ENCODE assay signal across 11 mouse cellular contexts in genomic region chr8:123043941-123044340, GRCm38 (mm10). TPM values are rescaled to one million over a fixed set of nuclear protein-coding genes. Genes with fewer than 3 reads are reported as not detected.
DNase-seq lines count a peak whose midpoint lies in the region; ATAC-seq and TF ChIP-seq lines count a peak whose summit lies in the region.
"Had no signal": no experiment of that assay in that cellular context is flagged by ENCODE, and none has a peak within 500 bp of the region (broad histone marks: within the 10 kb centered on the region; RNA-seq: fewer than 3 reads in every experiment).

No protein-coding gene starts in this region.

- dilution Hi-C loops in CH12.LX (cut with MboI; ENCODE audit: extremely low pct_ligation_motif_present, extremely low pct_unique_long_range_greater_than_20kb, low sequenced_read_pairs) = no loop called here

- no peak for TF ChIP-seq POLR2A in CH12.LX (IDR thresholded peaks at IDR 0.05; ENCODE audit: low read depth, low read length)

- peaks cover 35% of the 10 kb centered on the region for H3K4me1 ChIP-seq in heart, embryonic 13.5 days
- peaks cover 3 to 24% of the 10 kb centered on the region in 2 experiments for H3K4me1 ChIP-seq in CH12.LX (ENCODE audit: control insufficient read depth in 1 of 2, insufficient read depth in 2 of 2)
- peaks cover 30% of the 10 kb centered on the region for H3K4me1 ChIP-seq in embryonic facial prominence, embryonic 12.5 days

- DNase-seq in heart, postnatal 36 days = no peak
- DNase-seq in CH12.LX (ENCODE audit: extremely low read depth) = no peak
- DNase-seq in lung, postnatal 36 days = peak; percentile 62
- DNase-seq in thymus, postnatal 0 days (ENCODE audit: low spot score) = no peak
- DNase-seq in left cerebral cortex, postnatal 36 days (ENCODE audit: low spot score in 2 of 2) = no peak
- DNase-seq in spleen, postnatal 36 days (ENCODE audit: low spot score in 2 of 2) = no peak
- DNase-seq: heart, postnatal 14 days; midbrain, embryonic 14.5 days had no signal

- no peak for TF ChIP-seq RAD21 in CH12.LX (IDR thresholded peaks at IDR 0.05; ENCODE audit: low read depth, low read length)

- TF ChIP-seq EP300 in CH12.LX (IDR thresholded peaks at IDR 0.05; ENCODE audit: low read length) = peak; percentile 37; the same call in 1 of the 2 replicates

- no peak overlapping the region for H3K9ac ChIP-seq in heart, embryonic 13.5 days
- no peak overlapping the region; the same call in 1 of the 2 replicates for H3K9ac ChIP-seq in CH12.LX (ENCODE audit: insufficient read depth, low read depth)
- peak overlapping the region; percentile 80; the same call in 1 of the 2 replicates for H3K9ac ChIP-seq in embryonic facial prominence, embryonic 12.5 days

- no peaks in the 10 kb centered on the region for H3K27me3 ChIP-seq in heart, embryonic 13.5 days (replicated peaks)
- H3K27me3 ChIP-seq in CH12.LX (replicated peaks) = no peaks in the 10 kb centered on the region
- H3K27me3 ChIP-seq in embryonic facial prominence, embryonic 12.5 days = no peaks in the 10 kb centered on the region

- H3K9me3 ChIP-seq in heart, embryonic 13.5 days = no peaks in the 10 kb centered on the region
- no peaks in the 10 kb centered on the region for H3K9me3 ChIP-seq in CH12.LX (replicated peaks; ENCODE audit: low read length)
- no peaks in the 10 kb centered on the region for H3K9me3 ChIP-seq in embryonic facial prominence, embryonic 12.5 days

- no peak overlapping the region for H3K4me3 ChIP-seq in heart, embryonic 13.5 days
- no peak overlapping the region for H3K4me3 ChIP-seq in CH12.LX (replicated peaks in 1 of 3; ENCODE audit: low read depth in 2 of 3, low read length in 2 of 3, poor library complexity in 1 of 3)
- H3K4me3 ChIP-seq in embryonic facial prominence, embryonic 12.5 days = no peak overlapping the region

- TF ChIP-seq CTCF in CH12.LX (conservative IDR thresholded peaks at IDR 0.05 in 1 of 2, IDR thresholded peaks at IDR 0.05 in 1 of 2; ENCODE audit: low read depth in 2 of 2, low read length in 2 of 2) = no peak

- in situ Hi-C loops in CH12.LX (cut with MboI; ENCODE audit: low pct_ligation_motif_present, low pct_unique_long_range_greater_than_20kb, low sequenced_read_pairs) = no loop called here

- 0 out of 2 replicates have a peak, but pooled peaks cover 8% of the 10 kb centered on the region for H3K36me3 ChIP-seq in heart, embryonic 13.5 days
- peaks cover 4 to 18% of the 10 kb centered on the region in 2 experiments for H3K36me3 ChIP-seq in CH12.LX (replicated peaks in 1 of 2; ENCODE audit: control insufficient read depth in 1 of 2, insufficient read depth in 1 of 2, low read length in 1 of 2)
- no peaks in the 10 kb centered on the region for H3K36me3 ChIP-seq in embryonic facial prominence, embryonic 12.5 days

- intact Hi-C loops in heart, postnatal 36 days (cut with DNase I) = loop anchor here (2.0 kb wide), 1 partner anchor 21 kb away; no protein-coding TSS in a partner anchor
- intact Hi-C loops in left cerebral cortex, postnatal 36 days (cut with DNase I) = loop anchor here (5.0 kb wide), 1 partner anchor 42 kb away; no protein-coding TSS in a partner anchor

- H3K4me2 ChIP-seq in heart, embryonic 13.5 days = peak overlapping the region; percentile 91
- H3K4me2 ChIP-seq in CH12.LX (ENCODE audit: insufficient read depth, low read depth, poor library complexity, severe bottlenecking) = no peak overlapping the region
- H3K4me2 ChIP-seq in embryonic facial prominence, embryonic 12.5 days (replicated peaks) = no peak overlapping the region

- H3K27ac ChIP-seq in heart, embryonic 13.5 days (replicated peaks) = no peak overlapping the region
- no peak overlapping the region for H3K27ac ChIP-seq in CH12.LX (ENCODE audit: insufficient read depth, low read depth)
- H3K27ac ChIP-seq in embryonic facial prominence, embryonic 12.5 days = no peak overlapping the region

- 79% methylated on average over 3 of the region's 3 CpGs for WGBS in heart, embryonic 13.5 days
- 87% methylated on average over 3 of the region's 3 CpGs for WGBS in embryonic facial prominence, embryonic 12.5 days

- peaks cover 45% of the 10 kb centered on the region for H3K79me2 ChIP-seq in CH12.LX (replicated peaks; ENCODE audit: control insufficient read depth, extremely low read depth, insufficient read depth, poor library complexity, severe bottlenecking)

- no peak for ATAC-seq in heart, embryonic 13.5 days (ENCODE audit: extremely low read depth, insufficient number of reproducible peaks, low FRiP score, low TSS enrichment)
- ATAC-seq in embryonic facial prominence, embryonic 12.5 days (ENCODE audit: insufficient number of reproducible peaks, insufficient read depth, low FRiP score, low TSS enrichment) = no peak
- ATAC-seq: CD4-positive, CD25-positive, alpha-beta regulatory T cell, adult 4 months had no signal

TF ChIP-seq in CH12.LX, 34 proteins besides CTCF, POLR2A, EP300 and RAD21:
- no peak for TF ChIP-seq ZNF384 (IDR thresholded peaks at IDR 0.05; ENCODE audit: low read depth, low read length)
- no peak for TF ChIP-seq ZKSCAN1 (IDR thresholded peaks at IDR 0.05; ENCODE audit: borderline replicate concordance, low read depth, low read length)
- no peak for TF ChIP-seq CHD2 (IDR thresholded peaks at IDR 0.05; ENCODE audit: low read length)
- TF ChIP-seq NELFE (IDR thresholded peaks at IDR 0.05; ENCODE audit: low read depth, low read length) = no peak
- no peak for TF ChIP-seq MYC (IDR thresholded peaks at IDR 0.05; ENCODE audit: low read depth, low read length)
- no peak for TF ChIP-seq HCFC1 (IDR thresholded peaks at IDR 0.05; ENCODE audit: low read depth, low read length)
- no peak for TF ChIP-seq JUN (IDR thresholded peaks at IDR 0.05; ENCODE audit: insufficient read depth, low read depth, low read length)
- TF ChIP-seq MEF2A (IDR thresholded peaks at IDR 0.05; ENCODE audit: borderline replicate concordance, low read depth, low read length) = no peak
- TF ChIP-seq ETS1 (conservative IDR thresholded peaks at IDR 0.05; ENCODE audit: low read depth, low read length) = no peak
- TF ChIP-seq GABPA (IDR thresholded peaks at IDR 0.05; ENCODE audit: insufficient replicate concordance, low read depth, low read length) = no peak
- TF ChIP-seq MAFK (IDR thresholded peaks at IDR 0.05; ENCODE audit: insufficient replicate concordance, low read length) = no peak
- TF ChIP-seq MAZ (IDR thresholded peaks at IDR 0.05; ENCODE audit: low read depth, low read length) = no peak
- no peak for TF ChIP-seq PAX5 (IDR thresholded peaks at IDR 0.05; ENCODE audit: low read length)

RNA-seq across cellular contexts. Expression of gene Ankrd11, which starts 1.9 kb away (rescaled TPM):
- polyA plus RNA-seq in heart, embryonic 13.5 days (2015; fragmentation: Nextera tagmentation; extraction: Ambion mirVana) = 18.8 and 20.3 TPM in 2 replicates
- total RNA-seq in heart, postnatal 36 days (2021) = 10 to 100 TPM; 69.0 to 80.5 TPM
- total RNA-seq in CH12.LX (2012; rRNA removed) = 51.1 and 60.7 TPM in 2 replicates
- 37.4 and 37.7 TPM in 2 replicates for total RNA-seq in CH12.LX (2014; rRNA removed)
- 74.1 and 74.9 TPM in 2 replicates for polyA plus RNA-seq in CH12.LX (2012; ENCODE audit: insufficient read length, low read depth)
- polyA plus RNA-seq in embryonic facial prominence, embryonic 12.5 days (2016; fragmentation: Nextera tagmentation; extraction: Ambion mirVana) = 73.1 and 102 TPM in 2 replicates
- polyA plus RNA-seq in thymus, postnatal 0 days (2015; fragmentation: Nextera tagmentation; extraction: Ambion mirVana) = 51.4 and 78.6 TPM in 2 replicates
- 100 to 1,000 TPM; 145 to 177 TPM for total RNA-seq in left cerebral cortex, postnatal 36 days (2021)

RNA-seq across cellular contexts. Expression of gene Spg7, which starts 18.8 kb away (rescaled TPM):
- polyA plus RNA-seq in heart, embryonic 13.5 days (2015; fragmentation: Nextera tagmentation; extraction: Ambion mirVana) = 62.2 and 62.7 TPM in 2 replicates
- total RNA-seq in heart, postnatal 36 days (2021) = 10 to 100 TPM; 79.7 to 87.7 TPM
- total RNA-seq in CH12.LX (2012; rRNA removed) = 32.8 and 35.2 TPM in 2 replicates
- 20.8 and 21.2 TPM in 2 replicates for total RNA-seq in CH12.LX (2014; rRNA removed)
- polyA plus RNA-seq in CH12.LX (2012; ENCODE audit: insufficient read length, low read depth) = 26.1 and 35.8 TPM in 2 replicates
- polyA plus RNA-seq in embryonic facial prominence, embryonic 12.5 days (2016; fragmentation: Nextera tagmentation; extraction: Ambion mirVana) = 55.5 and 58.2 TPM in 2 replicates
- 48.2 and 49.5 TPM in 2 replicates for polyA plus RNA-seq in thymus, postnatal 0 days (2015; fragmentation: Nextera tagmentation; extraction: Ambion mirVana)
- 10 to 100 TPM; 58.2 to 62.2 TPM for total RNA-seq in left cerebral cortex, postnatal 36 days (2021)

RNA-seq across cellular contexts. Expression of gene Rpl13, which starts 58.2 kb away (rescaled TPM):
- 938 and 957 TPM in 2 replicates for polyA plus RNA-seq in heart, embryonic 13.5 days (2015; fragmentation: Nextera tagmentation; extraction: Ambion mirVana)
- 100 to 1,000 TPM; 409 to 436 TPM for total RNA-seq in heart, postnatal 36 days (2021)
- total RNA-seq in CH12.LX (2012; rRNA removed) (3,361 and 3,721 TPM in 2 replicates), CH12.LX (2014; rRNA removed) (2,646 and 2,709 TPM in 2 replicates)
- 973 and 1,610 TPM in 2 replicates for polyA plus RNA-seq in CH12.LX (2012; ENCODE audit: insufficient read length, low read depth)
- 1,455 and 1,462 TPM in 2 replicates for polyA plus RNA-seq in embryonic facial prominence, embryonic 12.5 days (2016; fragmentation: Nextera tagmentation; extraction: Ambion mirVana)
- 1,818 and 1,880 TPM in 2 replicates for polyA plus RNA-seq in thymus, postnatal 0 days (2015; fragmentation: Nextera tagmentation; extraction: Ambion mirVana)
- 100 to 1,000 TPM; 350 to 427 TPM for total RNA-seq in left cerebral cortex, postnatal 36 days (2021)
